Mouse (Mus musculus): ENCODE results near the gene Fiz1. TPM values are rescaled to one million over a fixed set of nuclear protein-coding genes. Genes with fewer than 3 reads are reported as not detected.

The Fiz1 gene
- 10 to 100 TPM; 33.4 to 36.2 TPM for polyA plus RNA-seq (2017; shearing (Covaris generic))

GRCm38 (mm10) chr7:5014251-5015117, at the start of gene Fiz1, which contains the start of gene Zfp524:
TSS of gene Fiz1 (minus strand) at chr7:5014697.
TSS of gene Zfp524 (plus strand) at chr7:5014415.

GRCm38 (mm10) chr7:5061774-5062359, 47.4 kb upstream of the Fiz1 start, which contains the start of gene U2af2:
TSS of gene U2af2 (plus strand) at chr7:5062143.

GRCm38 (mm10) chr7:5051193-5052192, 37.0 kb upstream of the Fiz1 start, which contains the start of gene Zfp580:
TSS of gene Zfp580 (plus strand) at chr7:5051538.

GRCm38 (mm10) chr7:5038109-5038732, 23.7 kb upstream of the Fiz1 start, which contains the start of gene Zfp784:
TSS of gene Zfp784 (minus strand) at chr7:5038446.

GRCm38 (mm10) chr7:5033818-5034217, 19.3 kb upstream of the Fiz1 start, which contains the start of gene 4632433K11Rik:
TSS of gene 4632433K11Rik (plus strand) at chr7:5034118.

DNA sequence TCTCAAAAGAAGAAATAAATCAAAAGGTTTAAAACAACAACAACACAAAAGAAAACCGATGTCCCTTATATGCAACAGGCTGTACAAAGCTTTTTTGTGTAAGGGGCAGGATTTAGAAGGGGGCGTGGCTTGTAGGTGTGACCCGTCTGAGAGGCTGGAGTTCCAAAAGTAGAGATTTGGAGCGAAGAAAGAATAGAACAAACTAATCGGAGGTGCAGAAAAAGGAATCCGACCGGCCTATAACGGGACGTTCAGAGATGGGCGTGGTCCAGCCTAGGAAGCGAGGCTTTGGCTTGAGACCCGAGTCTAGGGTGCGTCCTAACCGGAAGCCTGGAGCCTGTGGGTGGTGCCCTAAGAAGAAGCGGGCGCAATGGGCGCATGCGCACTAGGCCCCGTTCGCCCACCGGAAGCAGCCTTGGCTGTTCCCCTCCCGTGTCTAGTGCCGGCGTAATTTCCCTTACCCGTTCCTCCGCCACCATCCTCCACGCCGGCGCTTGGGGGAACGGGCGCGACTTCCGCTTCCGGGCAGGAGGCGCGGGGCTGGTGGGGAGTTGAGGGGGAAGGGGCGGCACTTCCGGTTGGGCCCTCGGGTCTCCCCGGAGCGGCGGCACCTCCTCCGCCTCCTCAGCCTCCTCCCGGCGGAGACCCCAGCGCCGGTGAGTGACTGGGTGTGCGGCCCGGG, 5.6 kb upstream of the Fiz1 start, which contains the start of the genes Zfp865 and Ccdc106:
Gene Zfp865, plus strand, starts transcription at position 377 of the 682 bp plus-strand sequence.
Gene Ccdc106, plus strand, starts transcription at position 554 of the 682 bp plus-strand sequence.

DNA sequence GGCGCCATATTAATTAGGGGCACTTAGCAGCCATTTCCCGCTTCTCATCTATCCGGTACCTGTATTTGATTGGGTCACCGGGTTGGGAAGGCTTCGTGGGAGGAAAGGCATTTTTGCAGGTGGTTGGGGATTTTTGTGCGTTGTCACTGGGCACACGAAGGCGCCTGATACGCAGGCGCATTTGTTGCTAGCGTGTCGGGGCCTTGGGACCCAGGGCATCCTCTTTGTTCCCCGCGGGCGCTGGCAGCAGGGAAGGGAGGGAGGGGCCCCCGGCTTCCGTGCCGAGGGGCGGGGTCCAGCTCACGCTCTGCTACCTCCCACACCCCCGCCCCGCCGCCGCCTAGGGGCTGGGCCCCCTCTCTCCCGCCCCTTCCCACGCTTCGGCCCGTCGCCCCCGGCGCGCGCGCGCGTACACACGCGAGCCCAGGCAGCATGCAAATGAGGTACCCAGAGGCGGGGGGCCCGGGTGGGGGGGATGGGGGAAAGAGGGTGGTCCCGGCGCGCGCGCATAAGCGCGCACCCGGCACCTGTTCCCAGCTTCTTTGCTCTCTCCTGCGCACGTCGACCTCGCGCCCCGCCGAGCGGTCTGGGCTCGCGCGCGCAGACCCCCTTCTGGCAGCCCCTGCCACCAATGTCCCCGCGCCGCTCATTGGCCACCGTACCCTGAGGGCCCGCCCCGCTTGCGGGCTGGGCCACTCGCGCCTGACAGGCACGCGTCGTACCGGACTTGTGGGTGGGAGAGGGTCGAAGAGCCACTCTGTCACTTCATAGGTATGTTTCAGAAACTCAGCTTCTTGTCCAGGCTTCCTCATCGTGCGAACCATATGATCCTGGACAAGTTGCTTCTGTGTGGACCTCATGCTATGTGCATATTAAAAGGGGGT, 863 bp upstream of the Fiz1 start, which contains the start of gene Gm44973:
Gene Gm44973, plus strand, starts transcription at position 379 of the 884 bp plus-strand sequence.

DNA sequence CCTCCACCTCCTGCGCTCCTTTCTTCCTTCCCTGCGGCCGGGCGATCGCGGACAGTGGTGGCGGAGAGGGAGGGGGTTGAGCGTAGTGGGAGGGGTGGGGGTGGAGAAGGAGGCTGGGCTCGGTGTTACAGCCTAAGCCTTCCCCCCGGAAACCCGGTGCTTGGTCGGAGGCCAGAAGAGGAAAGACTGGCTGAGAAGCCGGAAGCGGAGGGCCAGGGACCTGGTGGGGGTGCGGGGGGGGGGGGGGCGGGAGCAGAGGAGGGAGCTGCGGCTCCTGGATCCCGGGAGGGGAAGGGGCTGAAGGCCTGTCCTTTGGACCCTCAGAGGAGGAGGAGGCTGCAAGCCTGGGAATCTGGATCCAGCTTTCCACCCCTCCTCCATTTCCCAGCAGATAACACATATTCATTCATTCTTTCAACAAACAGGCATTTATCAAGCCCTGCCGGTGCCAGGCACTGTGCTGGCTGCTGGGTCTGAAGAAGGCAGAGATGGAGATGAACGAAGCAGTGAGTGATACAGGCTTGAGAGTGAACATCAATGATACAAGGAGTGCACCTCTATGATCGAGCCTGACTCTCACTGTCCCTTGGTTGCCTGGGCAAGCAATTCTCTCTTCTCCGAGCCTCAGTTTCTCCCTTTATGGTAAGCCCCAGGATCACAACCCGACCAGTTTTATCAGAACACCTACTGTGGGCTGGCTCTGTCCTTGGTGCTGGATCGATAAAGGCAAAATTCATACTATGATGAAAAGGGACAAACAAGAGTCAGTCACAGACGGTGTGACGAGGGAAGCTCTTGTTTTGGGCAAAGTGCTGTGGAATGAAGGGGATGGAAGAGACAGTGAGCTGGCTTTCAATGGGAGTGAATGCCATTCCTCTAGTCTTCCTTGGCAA, 18.2 kb downstream of the Fiz1 start, which contains the start of gene Zfp579:
Gene Zfp579, minus strand, starts transcription at position 156 of the 893 bp plus-strand sequence.

GRCm38 (mm10) chr7:4971068-4971467, 43.4 kb downstream of the Fiz1 start, which contains the start of gene Sbk3:
TSS of gene Sbk3 (minus strand) at chr7:4971168.

GRCm38 (mm10) chr7:4964272-4964671, 50.2 kb downstream of the Fiz1 start, which contains the start of gene Sbk2:
TSS of gene Sbk2 (minus strand) at chr7:4964406.

Other genes starting within 250 kb of the Fiz1 start
- gene Fam71e2, start 243.4 kb downstream of the Fiz1 start, polyA plus RNA-seq (2017; shearing (Covaris generic)) = not detected
- gene Il11, start 231.8 kb downstream of the Fiz1 start, polyA plus RNA-seq (2017; shearing (Covaris generic)) = under 1 TPM; 0.16 to 0.20 TPM
- gene Tmem190, start 231.8 kb downstream of the Fiz1 start, polyA plus RNA-seq (2017; shearing (Covaris generic)) = not detected
- 1 to 10 TPM; 5.5 to 8.8 TPM for gene Tmem238, start 225.0 kb downstream of the Fiz1 start, polyA plus RNA-seq (2017; shearing (Covaris generic))
- gene Rpl28, start 221.8 kb downstream of the Fiz1 start, polyA plus RNA-seq (2017; shearing (Covaris generic)) = 100 to 1,000 TPM; 316 to 505 TPM
- gene Ube2s, start 202.1 kb downstream of the Fiz1 start, polyA plus RNA-seq (2017; shearing (Covaris generic)) = 100 to 1,000 TPM; 126 to 185 TPM
- not detected for gene Shisa7, start 170.0 kb downstream of the Fiz1 start, polyA plus RNA-seq (2017; shearing (Covaris generic))
- 10 to 100 TPM; 46.9 to 52.2 TPM for gene Isoc2b, start 144.4 kb downstream of the Fiz1 start, polyA plus RNA-seq (2017; shearing (Covaris generic))
- gene Isoc2a, start 137.5 kb downstream of the Fiz1 start, polyA plus RNA-seq (2017; shearing (Covaris generic)) = under 1 TPM; 0.37 to 0.84 TPM
- under 1 TPM in 1 of 2 experiments, not detected in 1; 0.32 TPM for gene Gm36210, start 108.2 kb downstream of the Fiz1 start, polyA plus RNA-seq (2017; shearing (Covaris generic))
- 1 to 10 TPM; 2.2 to 3.1 TPM for gene Zfp628, start 99.5 kb downstream of the Fiz1 start, polyA plus RNA-seq (2017; shearing (Covaris generic))
- gene Nat14, start 92.7 kb downstream of the Fiz1 start, polyA plus RNA-seq (2017; shearing (Covaris generic)) = under 1 TPM; 0.49 to 0.79 TPM
- not detected for gene Ssc5d, start 88.9 kb downstream of the Fiz1 start, polyA plus RNA-seq (2017; shearing (Covaris generic))
- gene Sbk2, start 50.3 kb downstream of the Fiz1 start, polyA plus RNA-seq (2017; shearing (Covaris generic)) = not detected
- under 1 TPM in 1 of 2 experiments, not detected in 1; 0.05 TPM for gene Sbk3, start 43.5 kb downstream of the Fiz1 start, polyA plus RNA-seq (2017; shearing (Covaris generic))
- gene Zfp579, start 18.5 kb downstream of the Fiz1 start, polyA plus RNA-seq (2017; shearing (Covaris generic)) = 10 to 100 TPM; 17.7 to 19.5 TPM
- 10 to 100 TPM; 31.1 to 33.7 TPM for gene Zfp524, start 282 bp downstream of the Fiz1 start, polyA plus RNA-seq (2017; shearing (Covaris generic))
- gene Gm44973, start 799 bp upstream of the Fiz1 start, polyA plus RNA-seq (2017; shearing (Covaris generic)) = 10 to 100 TPM in 1 of 2 experiments, 1 to 10 TPM in 1; 6.4 to 29.3 TPM
- gene Zfp865, start 5.7 kb upstream of the Fiz1 start, polyA plus RNA-seq (2017; shearing (Covaris generic)) = 10 to 100 TPM; 10.4 to 11.4 TPM
- gene Ccdc106, start 5.9 kb upstream of the Fiz1 start, polyA plus RNA-seq (2017; shearing (Covaris generic)) = under 1 TPM; 0.18 to 0.86 TPM
- gene 4632433K11Rik, start 19.4 kb upstream of the Fiz1 start, polyA plus RNA-seq (2017; shearing (Covaris generic)) = not detected
- gene Zfp784, start 23.7 kb upstream of the Fiz1 start, polyA plus RNA-seq (2017; shearing (Covaris generic)) = 1 to 10 TPM; 3.4 to 4.9 TPM
- 10 to 100 TPM in 1 of 2 experiments, 1 to 10 TPM in 1; 8.3 to 15.8 TPM for gene Zfp580, start 36.8 kb upstream of the Fiz1 start, polyA plus RNA-seq (2017; shearing (Covaris generic))
- gene U2af2, start 47.4 kb upstream of the Fiz1 start, polyA plus RNA-seq (2017; shearing (Covaris generic)) = 10 to 100 TPM; 87.8 to 91.8 TPM
- 10 to 100 TPM; 27.6 to 38.0 TPM for gene Epn1, start 65.5 kb upstream of the Fiz1 start, polyA plus RNA-seq (2017; shearing (Covaris generic))
- gene Rfpl4, start 102.3 kb upstream of the Fiz1 start, polyA plus RNA-seq (2017; shearing (Covaris generic)) = not detected
- gene Rasl2-9, start 111.3 kb upstream of the Fiz1 start, polyA plus RNA-seq (2017; shearing (Covaris generic)) = under 1 TPM in 1 of 2 experiments, not detected in 1; 0.31 TPM
- gene Vmn1r55, start 135.0 kb upstream of the Fiz1 start, polyA plus RNA-seq (2017; shearing (Covaris generic)) = under 1 TPM; 0.01 to 0.15 TPM
- not detected for gene Vmn1r56, start 182.1 kb upstream of the Fiz1 start, polyA plus RNA-seq (2017; shearing (Covaris generic))
- not detected for gene Vmn1r57, start 203.8 kb upstream of the Fiz1 start, polyA plus RNA-seq (2017; shearing (Covaris generic))